Mouse (Mus musculus): ENCODE results near the gene Slc9a3. TPM values are rescaled to one million over a fixed set of nuclear protein-coding genes. Genes with fewer than 3 reads are reported as not detected.

Slc9a3 gene
- total and polyA plus RNA-seq, 3 experiments = 0.04 TPM; not detected in 2

DNA sequence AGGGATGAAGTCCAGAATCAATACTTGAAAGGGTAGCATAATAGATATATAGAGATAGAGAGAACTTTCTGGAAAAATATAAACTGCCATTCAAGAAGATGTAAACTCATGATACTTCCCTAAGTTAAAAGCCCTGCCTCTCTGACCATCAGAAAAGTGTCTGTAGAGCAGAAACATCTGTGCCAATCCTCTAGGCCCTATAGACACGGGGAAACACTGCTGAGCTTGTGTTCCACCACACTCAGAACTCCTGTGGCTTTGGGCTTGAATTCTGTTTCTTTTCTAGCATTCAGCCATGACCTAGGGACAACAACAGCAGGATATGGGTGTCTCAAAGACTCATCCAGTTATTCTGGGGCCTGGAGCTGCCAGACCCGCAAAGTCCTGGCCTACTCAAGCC lies 25.3 kb upstream of the Slc9a3 start:
- H3K36me3 ChIP-seq (ENCODE audit: control insufficient read depth in 1 of 2, insufficient read depth in 2 of 2, low read length in 2 of 2) = no peaks in the 10 kb centered on the region

GRCm38 (mm10) chr13:74096715-74097363 lies 24.4 kb upstream of the Slc9a3 start:
- TF ChIP-seq CHD2 (IDR thresholded peaks at IDR 0.05; ENCODE audit: low read length) (no peak), TBP (IDR thresholded peaks at IDR 0.05; ENCODE audit: low read depth, low read length) (no peak), CTCF (IDR thresholded peaks at IDR 0.05 in 2 of 3, conservative IDR thresholded peaks at IDR 0.05 in 1 of 3; ENCODE audit: control insufficient read depth in 1 of 3, insufficient read depth in 1 of 3, low read depth in 2 of 3, low read length in 3 of 3, poor library complexity in 1 of 3, severe bottlenecking in 1 of 3) (peak; percentile 67 to 84 (median 78)), UBTF (IDR thresholded peaks at IDR 0.05; ENCODE audit: borderline replicate concordance, insufficient read depth, low read depth, low read length) (no peak), MEF2A (IDR thresholded peaks at IDR 0.05; ENCODE audit: extremely low read depth, insufficient replicate concordance, low read depth, low read length, poor library complexity, severe bottlenecking) (no peak), RAD21 (IDR thresholded peaks at IDR 0.05; ENCODE audit: low read depth, low read length) (peak; percentile 79), ZC3H11A (IDR thresholded peaks at IDR 0.05; ENCODE audit: low read depth, low read length) (peak; percentile 61), ZMIZ1 (IDR thresholded peaks at IDR 0.05; ENCODE audit: low read depth, low read length) (no peak), ETS1 (IDR thresholded peaks at IDR 0.05; ENCODE audit: low read depth, low read length) (no peak), HCFC1 (IDR thresholded peaks at IDR 0.05; ENCODE audit: low read depth, low read length) (no peak), SMC3 (IDR thresholded peaks at IDR 0.05; ENCODE audit: low read depth, low read length) (peak; percentile 86)
- Histone ChIP-seq H3K9ac (ENCODE audit: control insufficient read depth, low read depth, low read length, poor library complexity, severe bottlenecking) (no peak overlapping the region), H3K4me1 (ENCODE audit: control insufficient read depth in 1 of 2, insufficient read depth in 2 of 2, low read length in 2 of 2) (no peaks in the 10 kb centered on the region), H3K9me3 (replicated peaks; ENCODE audit: insufficient read depth, low read length) (no peaks in the 10 kb centered on the region), H3K27ac (ENCODE audit: control insufficient read depth, low read depth, low read length) (no peak overlapping the region), H3K27me3 (ENCODE audit: control insufficient read depth in 1 of 2, insufficient read depth in 2 of 2, low read length in 2 of 2) (peaks cover 4 to 7% of the 10 kb centered on the region in 2 experiments; a peak in 3 of 4 replicates), H3K36me3 (ENCODE audit: control insufficient read depth in 1 of 2, insufficient read depth in 2 of 2, low read length in 2 of 2) (no peaks in the 10 kb centered on the region), H3K79me2 (ENCODE audit: control insufficient read depth, insufficient read depth, low read length, poor library complexity) (no peaks in the 10 kb centered on the region), H3K4me3 (ENCODE audit: control insufficient read depth in 1 of 2, insufficient read depth in 1 of 2, low read depth in 2 of 2, low read length in 2 of 2) (no peak overlapping the region)
- DNase-seq (ENCODE audit: low read depth, low spot score) = peak; percentile 71

More for the DNA sequence above, 25.3 kb upstream of the Slc9a3 start:
- no peaks in the 10 kb centered on the region for H3K4me1 ChIP-seq (ENCODE audit: control insufficient read depth in 1 of 2, insufficient read depth in 2 of 2, low read length in 2 of 2)
- peaks cover 2 to 3% of the 10 kb centered on the region in 2 experiments; a peak in 2 of 4 replicates for H3K27me3 ChIP-seq (ENCODE audit: control insufficient read depth in 1 of 2, insufficient read depth in 2 of 2, low read length in 2 of 2)
- no peak overlapping the region for H3K27ac ChIP-seq (ENCODE audit: control insufficient read depth, low read depth, low read length)
- no peak overlapping the region for H3K9ac ChIP-seq (ENCODE audit: control insufficient read depth, low read depth, low read length, poor library complexity, severe bottlenecking)
- H3K4me3 ChIP-seq (ENCODE audit: control insufficient read depth in 1 of 2, insufficient read depth in 1 of 2, low read depth in 2 of 2, low read length in 2 of 2) = no peak overlapping the region
- H3K9me3 ChIP-seq (replicated peaks; ENCODE audit: insufficient read depth, low read length) = no peaks in the 10 kb centered on the region
- no peaks in the 10 kb centered on the region for H3K79me2 ChIP-seq (ENCODE audit: control insufficient read depth, insufficient read depth, low read length, poor library complexity)
- no peak for DNase-seq (ENCODE audit: low read depth, low spot score)
- no peak for TF ChIP-seq USF1 (IDR thresholded peaks at IDR 0.05; ENCODE audit: low read depth, low read length)
- TF ChIP-seq MAX (IDR thresholded peaks at IDR 0.05; ENCODE audit: low read length) = no peak
- no peak for TF ChIP-seq JUND (IDR thresholded peaks at IDR 0.05; ENCODE audit: low read depth, low read length)
- no peak for TF ChIP-seq ZNF384 (IDR thresholded peaks at IDR 0.05; ENCODE audit: low read depth, low read length)
- no peak for TF ChIP-seq ZMIZ1 (IDR thresholded peaks at IDR 0.05; ENCODE audit: low read depth, low read length)
- TF ChIP-seq MXI1 (IDR thresholded peaks at IDR 0.05; ENCODE audit: low read depth, low read length) = no peak
- TF ChIP-seq USF2 (IDR thresholded peaks at IDR 0.05; ENCODE audit: borderline replicate concordance in 1 of 2, insufficient read depth in 1 of 2, low read depth in 1 of 2, low read length in 2 of 2) = no peak
- TF ChIP-seq HCFC1 (IDR thresholded peaks at IDR 0.05; ENCODE audit: low read depth, low read length) = no peak
- TF ChIP-seq CTCF (IDR thresholded peaks at IDR 0.05 in 2 of 3, conservative IDR thresholded peaks at IDR 0.05 in 1 of 3; ENCODE audit: control insufficient read depth in 1 of 3, insufficient read depth in 1 of 3, low read depth in 2 of 3, low read length in 3 of 3, poor library complexity in 1 of 3, severe bottlenecking in 1 of 3) = no peak
- TF ChIP-seq NELFE (IDR thresholded peaks at IDR 0.05; ENCODE audit: low read depth, low read length) = no peak
- no peak for TF ChIP-seq RAD21 (IDR thresholded peaks at IDR 0.05; ENCODE audit: low read depth, low read length)
- no peak for TF ChIP-seq EP300 (IDR thresholded peaks at IDR 0.05; ENCODE audit: low read depth in 1 of 2, low read length in 2 of 2)
